Mouse (Mus musculus): ENCODE data around the gene 4931422A03Rik. TPM values are rescaled to one million over a fixed set of nuclear protein-coding genes. Genes with fewer than 3 reads are reported as not detected.

Gene 4931422A03Rik
- total RNA-seq, 2 experiments from 2014 or later = not detected

GRCm38 (mm10) chr2:104043624-104044478 lies 15.7 kb upstream of the 4931422A03Rik start:
- intact Hi-C loops (cut with DNase I) = no loop called here
- no peak for TF ChIP-seq CTCF (IDR thresholded peaks at IDR 0.05)
- DNase-seq (ENCODE audit: extremely low spot score in 1 of 2, low spot score in 2 of 2) = no peak
- Histone ChIP-seq H3K4me3 (no peak overlapping the region), H3K27ac (no peak overlapping the region)

GRCm38 (mm10) chr2:104042766-104043165 lies 14.6 kb upstream of the 4931422A03Rik start:
- intact Hi-C loops (cut with DNase I) = no loop called here
- no peak overlapping the region for H3K27ac ChIP-seq
- no peak overlapping the region for H3K4me3 ChIP-seq
- no peak for TF ChIP-seq CTCF (IDR thresholded peaks at IDR 0.05)
- DNase-seq (ENCODE audit: extremely low spot score in 1 of 2, low spot score in 2 of 2) = no peak

GRCm38 (mm10) chr2:104041632-104042031 lies 13.5 kb upstream of the 4931422A03Rik start:
- intact Hi-C loops (cut with DNase I) = no loop called here
- Histone ChIP-seq H3K27ac (no peak overlapping the region), H3K4me3 (no peak overlapping the region)
- no peak for TF ChIP-seq CTCF (IDR thresholded peaks at IDR 0.05)
- DNase-seq (ENCODE audit: extremely low spot score in 1 of 2, low spot score in 2 of 2) = no peak

DNA sequence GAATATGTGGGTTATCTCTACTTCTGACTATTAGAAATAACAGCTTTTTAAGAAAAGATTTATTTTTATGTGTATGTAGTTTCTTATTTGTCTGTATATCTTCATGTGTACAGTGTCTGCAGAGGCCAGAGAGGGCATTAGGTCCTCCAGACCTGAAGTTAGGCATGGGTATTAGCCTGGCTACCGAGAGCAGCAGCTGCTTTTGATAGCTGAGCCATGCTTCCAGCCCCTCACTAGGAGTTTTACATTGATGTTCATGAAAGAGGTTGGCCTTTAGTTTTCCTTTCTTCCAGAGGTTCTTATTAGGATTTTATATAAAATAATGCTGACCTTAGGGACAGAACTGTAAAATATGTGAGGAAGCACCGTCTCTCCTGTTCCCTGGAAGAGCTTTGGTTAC lies 10.1 kb upstream of the 4931422A03Rik start:
- intact Hi-C loops (cut with DNase I) = loop anchor here (10.0 kb wide), 2 partner anchors 387 to 547 kb away; no protein-coding TSS in a partner anchor
- DNase-seq (ENCODE audit: extremely low spot score in 1 of 2, low spot score in 2 of 2) = no peak
- Histone ChIP-seq H3K4me3 (no peak overlapping the region), H3K27ac (no peak overlapping the region)
- no peak for TF ChIP-seq CTCF (IDR thresholded peaks at IDR 0.05)

DNA sequence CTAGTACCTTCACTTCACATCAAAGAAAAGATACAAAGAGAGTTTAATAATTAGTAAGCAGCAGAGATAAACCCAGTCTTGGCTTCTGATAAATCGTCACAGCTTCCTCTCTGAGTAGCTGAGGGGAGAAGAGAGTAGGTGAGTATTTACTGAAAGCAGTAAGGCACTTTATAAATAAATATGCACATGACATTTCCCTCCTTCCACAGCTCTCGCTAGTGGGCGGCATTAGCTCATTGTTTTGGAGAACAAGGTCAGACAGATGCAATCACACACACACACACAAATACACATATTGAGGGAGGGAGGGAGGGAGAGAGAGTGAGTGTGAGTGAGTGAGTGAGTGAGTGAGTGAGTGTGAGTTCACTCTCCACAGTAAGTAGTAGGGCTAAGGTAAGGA lies 8.2 kb upstream of the 4931422A03Rik start:
- DNase-seq (ENCODE audit: extremely low spot score in 1 of 2, low spot score in 2 of 2) = no peak
- intact Hi-C loops (cut with DNase I) = loop anchor here (10.0 kb wide), 2 partner anchors 388 to 548 kb away; no protein-coding TSS in a partner anchor
- no peak overlapping the region for H3K4me3 ChIP-seq
- no peak overlapping the region for H3K27ac ChIP-seq
- no peak for TF ChIP-seq CTCF (IDR thresholded peaks at IDR 0.05)

GRCm38 (mm10) chr2:104035595-104035994 lies 7.4 kb upstream of the 4931422A03Rik start:
- TF ChIP-seq CTCF (IDR thresholded peaks at IDR 0.05) = no peak
- H3K27ac ChIP-seq = no peak overlapping the region
- no peak for DNase-seq (ENCODE audit: extremely low spot score in 1 of 2, low spot score in 2 of 2)
- intact Hi-C loops (cut with DNase I) = loop anchor here (10.0 kb wide), 2 partner anchors 389 to 549 kb away; no protein-coding TSS in a partner anchor
- H3K4me3 ChIP-seq = no peak overlapping the region

- intact Hi-C loops (cut with DNase I) = loop anchor here (10.0 kb wide), 2 partner anchors 390 to 550 kb away; no protein-coding TSS in a partner anchor
- DNase-seq (ENCODE audit: extremely low spot score in 1 of 2, low spot score in 2 of 2) = peak; percentile 58 to 69
- peak; percentile 98 for TF ChIP-seq CTCF (IDR thresholded peaks at IDR 0.05)
- no peak overlapping the region for H3K27ac ChIP-seq
- no peak overlapping the region for H3K4me3 ChIP-seq
Observed at GRCm38 (mm10) chr2:104034832-104035472, 6.8 kb upstream of the 4931422A03Rik start.

DNA sequence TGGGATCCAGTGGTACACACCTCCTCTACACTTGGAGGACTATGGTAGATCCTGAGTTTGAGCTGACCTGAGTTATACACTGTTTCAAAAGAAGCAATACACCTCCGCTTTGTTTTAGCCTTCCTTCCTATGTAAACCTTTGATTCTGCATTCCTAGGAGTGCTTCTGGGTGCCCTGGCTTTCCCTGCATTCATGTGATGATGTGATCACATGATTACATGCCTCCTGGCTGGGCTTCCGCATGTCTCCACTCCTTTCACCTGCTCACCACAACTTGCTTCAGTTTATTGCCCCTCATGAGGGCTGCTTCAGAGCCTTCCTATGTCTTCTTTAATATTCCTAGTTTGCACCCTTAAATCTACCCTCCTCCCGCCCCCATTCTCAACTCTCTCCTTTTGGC lies 3.9 kb upstream of the 4931422A03Rik start:
- Histone ChIP-seq H3K27ac (no peak overlapping the region), H3K4me3 (no peak overlapping the region)
- TF ChIP-seq CTCF (IDR thresholded peaks at IDR 0.05) = no peak
- intact Hi-C loops (cut with DNase I) = loop anchor here (10.0 kb wide), 2 partner anchors 393 to 553 kb away; no protein-coding TSS in a partner anchor
- DNase-seq (ENCODE audit: extremely low spot score in 1 of 2, low spot score in 2 of 2) = no peak

- H3K27ac ChIP-seq = no peak overlapping the region
- no peak for TF ChIP-seq CTCF (IDR thresholded peaks at IDR 0.05)
- H3K4me3 ChIP-seq = no peak overlapping the region
- no peak for DNase-seq (ENCODE audit: extremely low spot score in 1 of 2, low spot score in 2 of 2)
- intact Hi-C loops (cut with DNase I) = loop anchor here (10.0 kb wide), 2 partner anchors 394 to 554 kb away; no protein-coding TSS in a partner anchor
Observed at GRCm38 (mm10) chr2:104030381-104030780, 2.2 kb upstream of the 4931422A03Rik start.

DNA sequence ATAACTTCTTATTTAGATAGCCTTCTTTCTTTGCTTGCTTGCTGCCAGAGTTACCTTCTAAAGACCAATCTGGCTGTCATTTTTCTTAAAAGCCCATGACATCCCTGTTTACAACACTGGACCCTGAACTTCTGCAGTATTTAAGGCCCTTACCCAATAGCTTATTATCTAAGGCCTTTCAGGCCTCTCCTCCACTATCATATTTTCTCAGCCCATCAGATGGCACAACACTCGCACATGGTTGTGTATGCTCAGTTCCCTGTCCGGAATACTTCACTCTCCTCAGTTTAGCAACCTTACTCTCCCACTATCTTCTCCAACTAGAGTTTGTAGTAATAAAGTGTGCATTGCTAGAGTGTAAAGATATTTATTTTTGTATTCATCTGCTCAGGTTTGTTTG lies 913 bp upstream of the 4931422A03Rik start:
- no peak for TF ChIP-seq CTCF (IDR thresholded peaks at IDR 0.05)
- H3K27ac ChIP-seq = no peak overlapping the region
- peak overlapping the region; percentile 95 for H3K4me3 ChIP-seq
- intact Hi-C loops (cut with DNase I) = no loop called here
- no peak for DNase-seq (ENCODE audit: extremely low spot score in 1 of 2, low spot score in 2 of 2)

GRCm38 (mm10) chr2:104027458-104028138 lies 563 bp downstream of the 4931422A03Rik start, which contains the start of gene Fbxo3:
Gene Fbxo3 (plus strand): TSS chr2:104027721.
- Histone ChIP-seq H3K27ac (peak within 1 kb of the TSS; percentile 94), H3K4me3 (peak within 1 kb of the TSS; percentile 95)
- intact Hi-C loops (cut with DNase I) = no loop called here
- peak; percentile 81 to 83 for DNase-seq (ENCODE audit: extremely low spot score in 1 of 2, low spot score in 2 of 2)
- peak; percentile 30 for TF ChIP-seq CTCF (IDR thresholded peaks at IDR 0.05)
